Mouse (Mus musculus) E14TG2a.4 (cell line): ENCODE results near the gene Mdm1.

Experiments used
- CTCF ChIP-seq: conservative IDR thresholded peaks from 2 replicates; pipeline ENCODE4 v1.5.1; 2014; ENCODE audit warnings: low read length
- NANOG ChIP-seq: IDR thresholded peaks from 2 replicates; pipeline ENCODE4 v1.6.1; 2014; ENCODE audit warnings: borderline replicate concordance, low read length, mixed read lengths
- POU5F1 ChIP-seq: IDR thresholded peaks from 2 replicates; pipeline ENCODE4 v1.6.1; 2014; ENCODE audit warnings: low read length, borderline replicate concordance

DNA sequence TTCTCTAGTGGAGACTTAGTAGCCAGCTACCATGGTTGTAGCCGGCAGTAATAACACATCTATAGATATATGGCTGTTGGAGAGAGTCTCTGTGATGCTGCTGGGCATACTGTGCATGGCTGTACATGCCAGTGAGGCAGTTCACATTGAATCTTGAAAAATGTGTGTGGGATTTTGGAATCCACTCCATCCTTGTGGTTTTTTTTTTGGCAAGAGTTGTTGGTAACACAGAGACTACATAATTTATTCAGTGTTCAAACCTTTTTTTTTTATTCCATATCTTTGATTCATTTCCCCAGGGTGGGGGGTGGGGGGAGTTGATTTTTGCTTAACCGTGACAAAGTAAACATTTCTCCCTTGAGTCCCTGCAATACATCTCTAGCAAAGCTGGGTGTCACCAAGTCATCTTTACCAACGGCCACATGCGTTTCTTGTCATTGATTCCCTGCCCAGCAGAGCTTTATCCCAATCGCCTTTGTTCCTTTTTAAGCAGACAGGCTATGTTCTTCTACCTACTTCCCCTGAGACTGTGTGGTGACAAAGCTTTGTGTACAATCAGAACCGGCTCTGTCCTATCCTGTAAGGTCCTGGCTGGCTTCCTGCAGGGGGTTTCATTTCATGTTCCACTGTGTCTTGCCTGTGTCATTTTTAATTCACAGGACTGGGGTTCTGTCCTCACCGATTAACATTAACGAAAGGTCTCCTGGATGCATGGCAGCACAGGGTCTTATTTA is 1.6 kb upstream of the Mdm1 start:
- TF ChIP-seq CTCF, result no peak
- no peak for TF ChIP-seq POU5F1
- no peak for TF ChIP-seq NANOG
